Mouse (Mus musculus): ENCODE measurements at regions not wholly inside any gene's neighbourhood (a gene's known extent, or its start where the extent isn't known, plus 50 kb on each side); places are given as distances from the start of the nearest gene placed in this dataset.

DNA sequence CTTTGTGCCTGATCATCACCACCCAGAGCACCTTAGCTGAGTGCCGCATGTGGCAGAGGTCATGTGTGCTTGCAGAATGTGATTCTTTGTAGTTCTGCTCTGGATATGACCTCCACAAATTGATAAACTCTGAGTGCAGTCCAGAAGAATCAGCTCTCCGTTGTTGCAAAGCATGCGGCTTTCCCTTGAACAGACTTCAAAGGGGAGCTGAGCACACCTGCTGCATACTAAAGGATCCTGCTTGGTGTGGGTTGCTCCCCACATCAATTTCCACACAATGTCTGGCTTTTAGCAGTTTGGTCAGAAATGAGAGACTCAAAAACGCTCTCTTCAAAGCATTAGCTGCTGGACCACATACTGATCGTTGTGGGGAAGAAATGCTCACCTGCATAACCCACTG, 806.5 kb upstream of the Chrm3 start:
- no peaks in the 10 kb centered on the region for H3K27me3 ChIP-seq (ENCODE audit: control insufficient read depth in 1 of 2, insufficient read depth in 2 of 2, low read length in 2 of 2)
- no peaks in the 10 kb centered on the region for H3K79me2 ChIP-seq (ENCODE audit: control insufficient read depth, insufficient read depth, low read length, poor library complexity)
- no peak overlapping the region for H3K27ac ChIP-seq (ENCODE audit: control insufficient read depth, low read depth, low read length)
- TF ChIP-seq ZNF384 (IDR thresholded peaks at IDR 0.05; ENCODE audit: low read depth, low read length) = no peak
- no peak for TF ChIP-seq MAZ (IDR thresholded peaks at IDR 0.05; ENCODE audit: low read depth, low read length)
- no peak for TF ChIP-seq TBP (IDR thresholded peaks at IDR 0.05; ENCODE audit: low read depth, low read length)
- TF ChIP-seq ZMIZ1 (IDR thresholded peaks at IDR 0.05; ENCODE audit: low read depth, low read length) = no peak
- no peak for TF ChIP-seq CTCF (IDR thresholded peaks at IDR 0.05 in 2 of 3, conservative IDR thresholded peaks at IDR 0.05 in 1 of 3; ENCODE audit: control insufficient read depth in 1 of 3, insufficient read depth in 1 of 3, low read depth in 2 of 3, low read length in 3 of 3, poor library complexity in 1 of 3, severe bottlenecking in 1 of 3)
- TF ChIP-seq NELFE (IDR thresholded peaks at IDR 0.05; ENCODE audit: low read depth, low read length) = no peak
- no peak for TF ChIP-seq RCOR1 (IDR thresholded peaks at IDR 0.05; ENCODE audit: low read depth, low read length)
- TF ChIP-seq BHLHE40 (IDR thresholded peaks at IDR 0.05; ENCODE audit: borderline replicate concordance, low read depth, low read length) = no peak
- TF ChIP-seq POLR2A (IDR thresholded peaks at IDR 0.05; ENCODE audit: control insufficient read depth in 1 of 2, insufficient read depth in 1 of 2, low read depth in 1 of 2, low read length in 2 of 2, poor library complexity in 1 of 2) = no peak
- no peak for TF ChIP-seq SIN3A (IDR thresholded peaks at IDR 0.05; ENCODE audit: low read length)
- no peak for TF ChIP-seq MXI1 (IDR thresholded peaks at IDR 0.05; ENCODE audit: low read depth, low read length)
- no peak for TF ChIP-seq ETS1 (IDR thresholded peaks at IDR 0.05; ENCODE audit: low read depth, low read length)
- no peak for TF ChIP-seq EP300 (IDR thresholded peaks at IDR 0.05; ENCODE audit: low read depth in 1 of 2, low read length in 2 of 2)
- H3K36me3 ChIP-seq (ENCODE audit: control insufficient read depth in 1 of 2, insufficient read depth in 2 of 2, low read length in 2 of 2) = no peaks in the 10 kb centered on the region
- H3K9ac ChIP-seq (ENCODE audit: control insufficient read depth, low read depth, low read length, poor library complexity, severe bottlenecking) = no peak overlapping the region
- no peaks in the 10 kb centered on the region for H3K9me3 ChIP-seq (replicated peaks; ENCODE audit: insufficient read depth, low read length)
- no peaks in the 10 kb centered on the region for H3K4me1 ChIP-seq (ENCODE audit: control insufficient read depth in 1 of 2, insufficient read depth in 2 of 2, low read length in 2 of 2)
- H3K4me3 ChIP-seq (ENCODE audit: control insufficient read depth in 1 of 2, insufficient read depth in 1 of 2, low read depth in 2 of 2, low read length in 2 of 2) = no peak overlapping the region
- DNase-seq (ENCODE audit: low read depth, low spot score) = no peak

DNA sequence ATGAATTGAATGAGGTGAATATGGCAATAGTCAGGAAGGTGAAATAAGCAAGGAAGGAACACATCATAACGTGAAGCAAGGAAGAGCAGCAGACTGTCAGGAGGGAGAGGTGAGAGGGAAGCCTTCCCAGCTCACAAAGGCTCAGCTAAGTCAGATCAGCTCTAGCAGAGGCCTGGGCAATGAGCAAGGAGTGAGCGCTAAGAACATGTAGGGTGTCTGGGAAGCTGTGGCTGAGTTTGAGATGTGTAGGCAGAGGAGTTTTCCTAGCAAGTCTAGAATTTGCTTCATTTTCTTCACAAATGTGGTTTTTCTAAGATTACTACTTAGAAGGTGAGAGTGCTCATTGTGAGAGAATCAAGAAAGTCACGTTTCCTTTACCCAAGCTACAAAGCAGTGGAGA, 803.5 kb upstream of the Chrm3 start:
- no peaks in the 10 kb centered on the region for H3K9me3 ChIP-seq (replicated peaks; ENCODE audit: insufficient read depth, low read length)
- H3K9ac ChIP-seq (ENCODE audit: control insufficient read depth, low read depth, low read length, poor library complexity, severe bottlenecking) = no peak overlapping the region
- TF ChIP-seq MXI1 (IDR thresholded peaks at IDR 0.05; ENCODE audit: low read depth, low read length) = no peak
- no peak for TF ChIP-seq CHD2 (IDR thresholded peaks at IDR 0.05; ENCODE audit: low read length)
- TF ChIP-seq SIN3A (IDR thresholded peaks at IDR 0.05; ENCODE audit: low read length) = no peak
- no peak for TF ChIP-seq TCF12 (IDR thresholded peaks at IDR 0.05; ENCODE audit: low read depth, low read length)
- TF ChIP-seq EP300 (IDR thresholded peaks at IDR 0.05; ENCODE audit: low read depth in 1 of 2, low read length in 2 of 2) = no peak
- TF ChIP-seq ZNF384 (IDR thresholded peaks at IDR 0.05; ENCODE audit: low read depth, low read length) = no peak
- TF ChIP-seq HCFC1 (IDR thresholded peaks at IDR 0.05; ENCODE audit: low read depth, low read length) = no peak
- TF ChIP-seq SMC3 (IDR thresholded peaks at IDR 0.05; ENCODE audit: low read depth, low read length) = no peak
- TF ChIP-seq ZMIZ1 (IDR thresholded peaks at IDR 0.05; ENCODE audit: low read depth, low read length) = no peak
- no peak for TF ChIP-seq MEF2A (IDR thresholded peaks at IDR 0.05; ENCODE audit: extremely low read depth, insufficient replicate concordance, low read depth, low read length, poor library complexity, severe bottlenecking)
- no peak for DNase-seq (ENCODE audit: low read depth, low spot score)
- H3K79me2 ChIP-seq (ENCODE audit: control insufficient read depth, insufficient read depth, low read length, poor library complexity) = no peaks in the 10 kb centered on the region
- H3K27me3 ChIP-seq (ENCODE audit: control insufficient read depth in 1 of 2, insufficient read depth in 2 of 2, low read length in 2 of 2) = no peaks in the 10 kb centered on the region
- H3K36me3 ChIP-seq (ENCODE audit: control insufficient read depth in 1 of 2, insufficient read depth in 2 of 2, low read length in 2 of 2) = no peaks in the 10 kb centered on the region
- H3K4me1 ChIP-seq (ENCODE audit: control insufficient read depth in 1 of 2, insufficient read depth in 2 of 2, low read length in 2 of 2) = no peaks in the 10 kb centered on the region
- no peak overlapping the region for H3K27ac ChIP-seq (ENCODE audit: control insufficient read depth, low read depth, low read length)
- H3K4me3 ChIP-seq (ENCODE audit: control insufficient read depth in 1 of 2, insufficient read depth in 1 of 2, low read depth in 2 of 2, low read length in 2 of 2) = no peak overlapping the region
